In the genomic region with DNA sequence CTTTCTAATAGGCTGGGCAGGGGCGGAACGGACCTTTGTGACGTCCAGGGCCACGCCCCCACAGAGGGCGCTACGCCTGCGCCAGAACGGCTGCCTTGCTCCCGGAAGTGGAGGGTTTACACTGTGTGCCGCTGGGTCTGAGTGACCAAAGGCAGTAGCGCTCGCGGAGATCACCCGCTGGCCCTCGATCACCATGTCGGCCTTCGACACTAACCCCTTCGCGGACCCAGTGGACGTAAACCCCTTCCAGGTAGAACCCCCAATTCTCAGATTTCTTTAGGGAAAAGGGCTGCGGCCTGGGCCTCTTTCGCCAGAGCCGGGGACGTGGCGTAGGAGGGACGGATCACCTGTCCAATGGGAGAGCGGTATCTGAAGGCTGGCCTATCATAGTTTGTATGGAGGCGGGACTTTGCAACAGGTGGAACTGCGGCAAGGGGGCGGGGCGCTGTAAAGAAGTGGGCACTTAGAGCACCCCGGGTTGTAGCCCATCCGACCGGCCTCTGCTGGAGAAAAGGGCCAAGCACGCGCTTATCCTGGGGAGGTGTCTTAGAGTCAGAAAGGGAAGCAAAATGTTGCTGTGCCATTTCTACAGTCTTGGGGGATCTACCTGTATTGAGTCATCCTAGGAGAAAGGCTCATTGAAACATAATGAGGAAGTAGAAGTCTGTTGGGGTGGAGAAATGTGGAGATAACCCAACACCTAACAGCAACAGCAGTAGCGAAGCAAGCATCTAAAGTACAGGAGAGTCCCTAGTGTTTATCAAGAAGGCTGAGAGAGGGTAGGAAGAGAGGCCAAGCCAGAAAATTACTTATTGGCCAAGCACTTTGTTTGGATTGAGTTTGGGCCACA, we compare ENCODE assay signal across 8 mouse cellular contexts. TPM values are rescaled to one million over a fixed set of nuclear protein-coding genes. Genes with fewer than 3 reads are reported as not detected.
A peak's percentile ranks its signal among the peaks of the same experiment; 100 is the strongest.
DNase-seq lines count a peak whose midpoint lies in the region; ATAC-seq and TF ChIP-seq lines count a peak whose summit lies in the region.

Gene Scamp2, plus strand, starts transcription at position 83 of the 850 bp plus-strand sequence.

- H3K4me1 ChIP-seq in cortical plate, adult 2 months (ENCODE audit: control insufficient read depth, insufficient read depth, low read length): peaks cover 9% of the 10 kb centered on the region; the same call in 1 of the 2 replicates

- peak within 1 kb of the TSS; percentile 69 for H3K27ac ChIP-seq in cortical plate, adult 2 months (ENCODE audit: insufficient read depth, low read length)

- peak within 1 kb of the TSS; percentile 59 for H3K4me3 ChIP-seq in cortical plate, adult 2 months (ENCODE audit: insufficient read depth, low read length)

- DNase-seq in gastrocnemius, postnatal 10 days: peak; percentile 90
- DNase-seq in induced T-regulatory cell, adult 2 months (ENCODE audit: low read depth): peak; percentile 96
- DNase-seq in left cerebral cortex, adult 9 months (ENCODE audit: low spot score in 2 of 2): peak; percentile 84 to 95
- DNase-seq in right cerebral cortex, postnatal 14 days: peak; percentile 88
- DNase-seq in urinary bladder, postnatal 36 days (ENCODE audit: low spot score in 2 of 2): peak; percentile 94

- no peak for TF ChIP-seq CTCF in cortical plate, adult 2 months (IDR thresholded peaks at IDR 0.05; ENCODE audit: extremely low read depth, insufficient read depth, low read length)

- peak; percentile 86 for TF ChIP-seq POLR2A in cortical plate, adult 2 months (IDR thresholded peaks at IDR 0.05; ENCODE audit: extremely low read depth, insufficient read depth, low read length)

- peak; percentile 94 for ATAC-seq in activated CD4-positive, CD25-positive, alpha-beta regulatory T cell, adult 4 months
- ATAC-seq in megakaryocyte progenitor cell, adult 5-6 weeks (replicated peaks; ENCODE audit: poor library complexity): peak; percentile 89

RNA-seq across cellular contexts. Expression of gene Scamp2, which starts in this region (rescaled TPM):
- 10 to 100 TPM; 68.7 to 92.7 TPM for polyA plus RNA-seq in activated CD4-positive, CD25-positive, alpha-beta regulatory T cell, adult 4 months (2017; shearing (Covaris generic))
- 41.7 and 45.2 TPM in 2 replicates for polyA plus RNA-seq in cortical plate, adult 2 months (2012; rRNA removed)
- total RNA-seq in gastrocnemius, postnatal 10 days (2021): 10 to 100 TPM; 52.5 to 56.3 TPM
- total RNA-seq in megakaryocyte progenitor cell, adult 5-6 weeks (2015): 71.1 and 73.2 TPM in 2 replicates
- total RNA-seq in megakaryocyte progenitor cell, adult 5-6 weeks (2017): 26.2 and 28.2 TPM in 2 replicates

Comparison
In these comparisons a context has a peak if more than half of its experiments do, and no peak if none do; other contexts are left out.
1. Peak in every context shown above with its lines: DNase-seq, ATAC-seq, H3K4me3 ChIP-seq and H3K27ac ChIP-seq.